Mouse (Mus musculus) kidney, adult 11 months (tissue): ENCODE results near the gene Sprr2i.

ENCODE experiments used
- DNase-seq: peaks from one replicate; pipeline ENCODE4 v3.0.0; 2022

Sprr2i gene

DNA sequence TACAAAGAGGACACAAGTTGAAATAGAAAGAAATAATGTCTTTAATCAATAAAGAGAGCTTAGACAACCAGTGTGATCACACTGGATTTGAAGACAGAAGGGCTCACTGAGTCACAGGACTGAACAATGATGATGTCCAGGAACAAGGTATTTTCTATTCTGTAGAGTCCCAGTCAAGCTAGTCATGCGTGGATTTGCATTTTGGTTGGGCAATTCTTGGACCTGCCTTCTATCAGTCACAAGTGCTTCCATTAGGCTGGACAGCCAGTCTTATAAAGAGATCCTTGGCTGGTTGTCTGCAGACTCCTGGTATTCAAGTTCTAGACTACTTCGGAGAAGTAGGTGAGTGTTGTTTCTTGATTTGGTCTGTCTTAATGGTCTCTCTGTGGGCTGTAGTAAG lies at the start of gene Sprr2i:
Sprr2i (plus strand) TSS at position 301 of the 400 bp plus-strand sequence.
- DNase-seq: no peak

DNA sequence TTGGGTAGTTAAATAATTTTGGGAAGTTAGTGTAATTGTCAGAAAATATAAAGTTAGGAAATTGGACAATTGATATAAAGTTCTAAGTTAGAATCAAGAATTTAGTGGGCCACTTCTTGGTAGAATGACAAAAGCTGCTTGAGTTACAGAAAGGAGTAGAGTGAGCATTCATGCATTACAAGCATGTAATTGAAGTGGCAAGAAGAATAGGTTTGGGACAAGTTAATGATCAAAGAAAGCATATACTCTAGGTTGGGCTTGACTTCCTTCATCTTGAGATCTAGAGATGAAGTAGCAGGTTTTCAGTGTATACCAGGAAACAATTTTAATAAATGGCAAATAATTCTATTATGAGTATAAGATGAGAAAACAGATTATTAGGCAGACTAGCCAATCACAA lies 46.2 kb upstream of the Sprr2i start:
- no peak for DNase-seq

DNA sequence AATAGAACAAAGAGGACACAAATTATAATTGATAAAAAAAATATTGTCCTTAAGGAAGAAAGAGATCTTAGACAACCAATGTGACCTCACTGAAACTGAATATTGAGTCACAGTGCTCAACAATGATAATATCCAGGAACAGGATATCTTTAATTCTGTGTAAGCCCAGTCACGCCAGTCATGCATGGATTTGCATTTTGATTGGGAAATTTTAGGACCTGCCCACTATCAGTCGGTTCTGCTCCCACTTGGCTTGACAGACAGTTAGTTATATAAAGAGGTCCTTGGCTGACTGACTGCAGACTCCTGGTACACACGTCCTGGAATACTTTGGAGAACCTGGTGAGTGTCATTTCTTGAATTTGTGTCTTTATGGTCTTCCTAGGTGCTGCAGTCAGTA lies 42.9 kb upstream of the Sprr2i start, which contains the start of gene Sprr2f:
Sprr2f (plus strand) TSS at position 301 of the 400 bp plus-strand sequence.
- no peak for DNase-seq

DNA sequence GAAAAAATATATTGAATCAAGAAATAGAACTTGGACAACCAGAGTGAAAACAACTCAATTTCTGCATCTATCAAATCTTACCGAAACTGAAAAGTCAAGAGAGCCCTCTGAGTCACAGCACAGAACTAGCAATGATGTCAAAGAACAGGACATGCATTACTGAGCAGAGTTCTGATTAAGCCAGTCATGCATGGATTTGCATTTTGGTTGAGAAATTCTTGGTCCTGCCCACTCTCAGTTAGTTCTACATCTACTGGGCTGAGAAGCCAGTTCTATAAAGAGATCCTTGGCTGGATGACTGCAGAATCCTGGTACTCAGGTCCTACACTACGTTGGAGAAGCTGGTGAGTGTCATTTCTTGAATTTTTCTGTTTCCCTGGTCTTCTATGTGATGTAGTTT lies 34.2 kb upstream of the Sprr2i start:
- DNase-seq: no peak

DNA sequence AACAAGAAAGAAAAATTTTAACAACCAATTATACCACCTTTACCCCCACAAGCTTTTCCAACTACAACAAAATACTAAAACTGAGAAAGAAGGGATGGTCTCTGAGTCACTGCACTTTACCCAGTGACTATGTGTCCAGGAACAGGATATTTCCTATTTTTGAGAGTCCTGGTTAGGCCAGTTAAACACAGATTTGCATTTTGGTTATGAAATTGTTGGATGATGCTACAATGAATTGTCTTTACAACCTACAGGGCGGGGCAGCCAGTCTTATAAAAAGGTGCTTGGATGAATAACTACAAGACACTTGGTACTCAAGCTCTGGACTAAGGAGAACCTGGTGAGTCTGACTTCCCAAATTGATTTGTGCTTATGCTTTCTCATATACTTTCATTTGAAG lies 22.4 kb upstream of the Sprr2i start, which contains the start of gene Sprr2h:
Sprr2h (plus strand) TSS at position 301 of the 400 bp plus-strand sequence.
- DNase-seq: no peak

DNA sequence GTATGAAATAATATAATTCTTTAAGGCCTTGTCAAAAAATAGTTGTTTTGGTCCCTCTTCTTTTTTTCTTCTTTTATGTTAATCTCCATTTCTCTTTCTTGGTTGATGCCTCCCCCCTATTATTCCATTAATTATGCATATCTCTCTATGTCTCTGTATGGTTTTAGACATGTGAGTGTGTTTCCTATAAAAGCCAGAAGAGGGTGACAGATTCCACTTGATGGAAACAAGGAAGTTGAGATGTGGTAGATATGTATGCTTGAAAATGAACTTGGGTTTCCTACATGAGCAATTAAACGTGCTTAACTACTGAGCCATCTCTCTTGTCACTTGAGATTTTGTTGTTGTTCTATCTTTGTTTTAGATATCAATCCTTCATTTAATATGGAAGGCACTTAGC lies 13.5 kb upstream of the Sprr2i start:
- DNase-seq: no peak

DNA sequence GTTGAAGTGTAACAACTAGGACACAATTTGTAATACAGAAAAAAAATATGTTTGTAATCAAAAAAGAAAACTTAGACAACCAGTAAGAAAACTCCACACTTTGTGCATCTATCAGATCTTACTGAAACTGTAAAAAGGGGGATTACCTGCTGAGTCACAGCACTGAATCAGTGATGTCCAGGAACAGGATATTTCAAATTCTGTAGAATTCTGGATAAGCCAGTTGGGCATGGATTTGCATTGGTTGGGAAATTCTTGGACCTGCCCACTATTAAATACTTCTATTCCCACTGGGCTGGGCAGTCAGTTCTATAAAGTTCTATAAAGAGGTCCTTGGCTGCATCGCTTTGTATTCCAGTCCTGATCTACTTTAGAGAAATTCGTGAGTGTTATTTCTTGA lies 10.0 kb downstream of the Sprr2i start, which contains the start of gene Sprr2j-ps:
Sprr2j-ps (plus strand) TSS at position 301 of the 400 bp plus-strand sequence.
- DNase-seq: no peak

DNA sequence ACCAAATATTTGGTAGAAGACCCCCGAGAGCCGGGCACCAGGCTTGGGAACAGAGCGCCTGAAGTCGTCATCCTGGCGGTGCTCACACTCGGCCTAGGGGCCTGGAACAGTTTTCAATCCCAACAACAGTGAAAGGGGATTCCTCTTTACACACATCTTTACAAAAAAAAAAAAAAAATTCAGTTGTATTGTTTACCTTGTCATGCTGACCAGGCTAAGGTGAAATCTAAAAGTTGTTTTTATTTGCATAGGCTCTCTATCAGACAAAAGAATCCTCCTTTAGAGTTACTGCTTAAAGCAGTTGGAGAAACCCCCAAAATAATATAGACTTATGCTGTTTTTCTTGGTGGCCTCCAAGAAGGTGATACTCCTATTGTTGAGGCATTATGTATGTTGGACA lies 21.5 kb downstream of the Sprr2i start, which contains the start of gene Gm9774:
Gm9774 (minus strand) TSS at position 101 of the 400 bp plus-strand sequence.
- DNase-seq: no peak

DNA sequence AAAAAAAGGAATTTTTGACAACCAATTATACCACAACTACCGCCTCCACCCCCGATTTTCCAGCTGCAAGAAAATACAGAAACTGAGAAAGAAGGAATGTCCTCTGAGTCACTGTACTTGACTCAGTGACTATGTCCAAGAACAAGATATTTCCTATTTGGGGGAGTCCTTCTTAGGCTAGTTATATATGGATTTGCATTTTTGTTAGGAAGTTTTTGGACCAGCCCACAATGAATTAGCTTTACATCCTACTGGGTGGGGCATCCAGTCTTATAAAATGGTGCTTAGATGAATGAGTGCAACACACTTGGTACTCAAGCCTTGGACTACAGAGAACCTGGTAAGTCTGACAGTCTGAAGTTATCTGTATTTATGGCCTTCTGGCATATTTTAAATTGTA lies 24.5 kb downstream of the Sprr2i start, which contains the start of gene Sprr2k:
Sprr2k (plus strand) TSS at position 301 of the 400 bp plus-strand sequence.
- no peak for DNase-seq

DNA sequence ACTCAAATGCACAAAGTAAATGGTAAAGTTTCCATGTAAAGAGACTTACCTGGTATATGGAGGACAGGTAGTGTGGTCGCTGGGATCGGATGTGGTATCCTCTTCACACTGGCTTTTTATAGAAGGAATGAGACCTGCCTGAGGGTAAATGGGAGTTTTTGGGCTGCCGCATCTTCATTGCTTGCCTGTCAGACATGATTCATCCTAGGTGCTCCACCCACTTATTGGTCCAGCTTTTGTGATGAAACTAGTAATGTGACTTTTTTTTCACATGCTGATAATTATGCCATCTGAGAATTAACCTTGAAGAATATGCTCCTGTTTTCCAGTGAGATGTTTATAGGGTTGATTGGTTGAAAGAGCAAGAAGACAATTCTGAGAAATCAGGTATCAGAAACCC lies 30.9 kb downstream of the Sprr2i start, which contains the start of gene Sprr1b:
Sprr1b (minus strand) TSS at position 101 of the 400 bp plus-strand sequence.
- no peak for DNase-seq

DNA sequence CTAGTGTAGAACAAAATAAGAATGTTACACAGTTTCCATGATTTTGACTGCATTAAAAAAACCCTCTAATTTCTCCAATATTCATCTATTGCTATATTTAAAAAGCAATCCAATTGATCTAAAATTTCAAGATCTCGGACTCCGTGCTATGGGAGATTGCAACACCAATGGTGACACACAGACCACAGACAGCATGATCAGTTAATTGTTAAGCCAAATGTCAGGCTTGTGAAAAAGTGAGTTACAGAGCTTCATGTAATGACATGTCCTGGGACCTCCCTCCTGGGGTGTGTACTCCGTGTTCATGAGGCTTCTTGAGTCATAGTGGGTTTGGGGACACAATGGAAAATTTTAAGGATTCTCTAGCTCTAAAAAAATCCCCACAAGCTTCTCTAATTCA lies 32.4 kb downstream of the Sprr2i start:
- no peak for DNase-seq

DNA sequence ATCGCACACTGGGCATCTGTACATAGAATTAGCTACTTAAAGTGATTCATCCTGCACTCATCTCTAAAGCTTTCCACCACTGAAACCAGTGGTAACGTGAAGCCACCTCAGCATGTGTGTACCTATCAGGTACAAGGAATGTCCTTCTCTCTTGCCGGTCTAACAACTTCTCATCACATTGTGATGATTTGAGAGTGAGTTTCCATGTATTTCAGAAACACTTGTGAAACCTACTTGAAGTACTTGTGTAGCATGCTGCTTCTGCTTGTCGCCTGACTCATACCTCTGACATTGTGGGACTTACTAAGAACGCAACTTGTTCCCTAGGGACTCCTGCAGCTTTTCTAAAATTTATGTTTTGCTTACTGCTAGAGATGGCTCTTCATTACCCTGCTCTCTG lies 47.4 kb downstream of the Sprr2i start:
- no peak for DNase-seq

DNA sequence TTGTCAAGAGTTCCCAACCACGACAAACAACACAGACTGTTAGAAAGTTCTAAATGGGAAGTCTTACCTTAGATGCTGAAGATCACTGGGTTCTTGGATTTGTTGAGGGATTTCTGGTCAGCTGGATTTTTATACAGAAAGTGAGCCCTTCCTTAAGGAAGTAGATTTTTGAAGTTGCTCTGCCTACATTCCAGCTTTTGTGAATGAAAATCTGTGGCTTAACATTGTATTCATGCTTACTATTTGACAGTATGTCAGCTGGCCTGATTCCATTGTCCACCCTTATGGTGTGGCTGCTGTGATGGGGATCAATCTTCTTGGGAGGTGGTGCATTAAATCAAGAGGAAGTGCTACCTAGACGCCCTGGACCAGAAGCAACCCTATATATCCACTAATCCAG lies 50.8 kb downstream of the Sprr2i start, which contains the start of gene Sprr3:
Sprr3 (minus strand) TSS at position 101 of the 400 bp plus-strand sequence.
- no peak for DNase-seq
